Mouse (Mus musculus) hematopoietic stem cell, adult 5-6 weeks (primary cell): ENCODE measurements around the gene Wdr46. TPM values are rescaled to one million over a fixed set of nuclear protein-coding genes. Genes with fewer than 3 reads are reported as not detected.

ENCODE experiments used
- ATAC-seq, 2 experiments: fragments of 125-278 bp in 1 of 2; replicated peaks in 1 of 2; 2 replicates each; pipeline ENCODE4 v1.8.0; 2016 to 2017; ENCODE audit warnings: inconsistent platforms in 2 of 2, mild to moderate bottlenecking in 2 of 2, moderate number of reproducible peaks in 2 of 2, low read depth in 1 of 2, moderate TSS enrichment in 1 of 2; ENCODE audit not compliant: low FRiP score in 2 of 2, poor library complexity in 2 of 2, severe bottlenecking in 2 of 2, insufficient read depth in 1 of 2, low TSS enrichment in 1 of 2
- total RNA-seq: library from RNA; stranded (forward); fragments of 172-1452, 232-1000 nt; gene quantifications from 2 replicates; pipeline ENCODE4 v1.2.3, GENCODE M21; 2017

Wdr46 gene
- total RNA-seq, 1 experiment from 2014 or later, result 57.1 TPM

- no peak for ATAC-seq
Observed at GRCm38 (mm10) chr17:33956336-33956735, 15.9 kb downstream of the Wdr46 start.

GRCm38 (mm10) chr17:33957493-33957892 is 17.0 kb downstream of the Wdr46 start:
- no peak for ATAC-seq

- ATAC-seq, result no peak
Observed at GRCm38 (mm10) chr17:33958451-33958850, 18.0 kb downstream of the Wdr46 start.

- no peak for ATAC-seq
Observed at GRCm38 (mm10) chr17:33959135-33959534, 18.7 kb downstream of the Wdr46 start.

GRCm38 (mm10) chr17:33959948-33960347 is 19.5 kb downstream of the Wdr46 start:
- no peak for ATAC-seq

- ATAC-seq, result no peak
Observed at GRCm38 (mm10) chr17:33962876-33963275, 22.4 kb downstream of the Wdr46 start.

GRCm38 (mm10) chr17:33965082-33965845 is 24.8 kb downstream of the Wdr46 start:
- ATAC-seq, result no peak

- ATAC-seq, result no peak
Observed at GRCm38 (mm10) chr17:33965846-33966550, 25.5 kb downstream of the Wdr46 start.

GRCm38 (mm10) chr17:33968489-33968888 is 28.0 kb downstream of the Wdr46 start:
- peak; percentile 86 to 89 for ATAC-seq

GRCm38 (mm10) chr17:33968927-33969326 is 28.5 kb downstream of the Wdr46 start:
- ATAC-seq, result peak in 1 of 2 experiments; percentile 26; a peak in 1 of 4 replicates

- ATAC-seq, result no peak
Observed at GRCm38 (mm10) chr17:33969394-33969793, 28.9 kb downstream of the Wdr46 start.

GRCm38 (mm10) chr17:33972691-33973090 is 32.2 kb downstream of the Wdr46 start:
- ATAC-seq, result 0 out of 4 replicates have a peak, but pooled peaks of 1 of the 2 experiments have one; percentile 29

- no peak for ATAC-seq
Observed at GRCm38 (mm10) chr17:33973572-33973971, 33.1 kb downstream of the Wdr46 start.

GRCm38 (mm10) chr17:33977861-33978557 is 37.5 kb downstream of the Wdr46 start:
- no peak for ATAC-seq

- ATAC-seq, result peak; percentile 91
Observed at GRCm38 (mm10) chr17:33978631-33979031, 38.2 kb downstream of the Wdr46 start.

- ATAC-seq, result no peak
Observed at GRCm38 (mm10) chr17:33979512-33980050, 39.1 kb downstream of the Wdr46 start.

- no peak for ATAC-seq
Observed at GRCm38 (mm10) chr17:33980181-33981035, 39.9 kb downstream of the Wdr46 start.
